Comparison of ENCODE assay signal across 8 mouse cellular contexts in the genomic region with DNA sequence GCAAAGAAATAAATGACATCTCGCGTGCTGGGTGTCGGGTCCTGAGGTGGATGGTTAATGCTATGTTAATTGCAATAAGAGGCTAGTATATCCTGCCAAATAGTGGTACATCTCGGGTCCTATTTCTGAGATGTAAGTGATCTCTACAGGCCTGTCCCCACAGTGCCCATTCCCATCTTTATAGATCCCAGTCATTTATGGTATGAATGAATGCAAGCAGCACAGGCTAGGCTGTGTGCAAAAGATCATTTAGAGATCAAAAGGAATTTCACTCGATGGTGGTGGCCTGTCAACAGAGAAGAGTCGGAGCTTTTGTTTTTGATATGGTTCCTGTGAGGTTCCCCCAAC. TPM values are rescaled to one million over a fixed set of nuclear protein-coding genes. Genes with fewer than 3 reads are reported as not detected.
DNase-seq lines count a peak whose midpoint lies in the region; ATAC-seq and TF ChIP-seq lines count a peak whose summit lies in the region.
"Had no signal": no experiment of that assay in that cellular context is flagged by ENCODE, and none has a peak within 500 bp of the region (broad histone marks: within the 10 kb centered on the region; RNA-seq: fewer than 3 reads in every experiment).

No protein-coding gene starts in this region.

- peak overlapping the region; percentile 79 for H3K4me3 ChIP-seq in lung, embryonic 16.5 days (ENCODE audit: low read length)
- peak overlapping the region; percentile 66 for H3K4me3 ChIP-seq in forebrain, embryonic 11.5 days (ENCODE audit: low read depth, low read length)
- peak overlapping the region; percentile 83 for H3K4me3 ChIP-seq in limb, embryonic 10.5 days
- peak overlapping the region; percentile 75 for H3K4me3 ChIP-seq in olfactory bulb, adult 2 months (ENCODE audit: insufficient read depth, low read depth, low read length)

- H3K9ac ChIP-seq in lung, embryonic 16.5 days (ENCODE audit: low read length): peak overlapping the region; percentile 73
- peak overlapping the region; percentile 76; the same call in 1 of the 2 replicates for H3K9ac ChIP-seq in forebrain, embryonic 11.5 days (ENCODE audit: low read length)

- no peaks in the 10 kb centered on the region; the same call in 1 of the 2 replicates for H3K4me1 ChIP-seq in lung, embryonic 16.5 days (replicated peaks; ENCODE audit: control insufficient read depth, insufficient read depth, low read length)
- H3K4me1 ChIP-seq in forebrain, embryonic 11.5 days (replicated peaks; ENCODE audit: control insufficient read depth, insufficient read depth, low read length): peaks cover 2% of the 10 kb centered on the region; the same call in 1 of the 2 replicates
- H3K4me1 ChIP-seq in limb, embryonic 10.5 days: peaks cover 20% of the 10 kb centered on the region
- H3K4me1 ChIP-seq in olfactory bulb, adult 2 months (ENCODE audit: control insufficient read depth, insufficient read depth, low read length): peaks cover 10% of the 10 kb centered on the region

- no peak for TF ChIP-seq CTCF in olfactory bulb, adult 2 months (IDR thresholded peaks at IDR 0.05; ENCODE audit: insufficient read depth, low read depth, low read length)

- peak overlapping the region; percentile 93 for H3K4me2 ChIP-seq in lung, embryonic 16.5 days (ENCODE audit: low read depth, low read length)
- H3K4me2 ChIP-seq in forebrain, embryonic 11.5 days (ENCODE audit: low read depth, low read length, severe bottlenecking): peak overlapping the region; percentile 92

- no peak overlapping the region for H3K27ac ChIP-seq in lung, embryonic 16.5 days (ENCODE audit: low read length)
- no peak overlapping the region for H3K27ac ChIP-seq in forebrain, embryonic 11.5 days (ENCODE audit: low read depth, low read length)
- no peak overlapping the region for H3K27ac ChIP-seq in limb, embryonic 10.5 days
- no peak overlapping the region for H3K27ac ChIP-seq in olfactory bulb, adult 2 months (ENCODE audit: insufficient read depth, low read depth, low read length)

- intact Hi-C loops in left cerebral cortex, postnatal 14 days (cut with DNase I): no loop called here
- intact Hi-C loops in left cerebral cortex, postnatal 4 days (cut with DNase I): no loop called here

- no peak for DNase-seq in lung, postnatal 36 days
- DNase-seq in forebrain, embryonic 11.5 days (ENCODE audit: low spot score): no peak
- no peak for DNase-seq in limb, embryonic 10.5 days (ENCODE audit: low spot score)
- DNase-seq in left cerebral cortex, postnatal 14 days (ENCODE audit: low spot score in 2 of 2): no peak
- DNase-seq in left cerebral cortex, postnatal 4 days: no peak

- ATAC-seq in lung, embryonic 16.5 days (ENCODE audit: low read depth): no peak
- ATAC-seq in forebrain, embryonic 11.5 days (replicated peaks; ENCODE audit: low FRiP score): no peak

- no peaks in the 10 kb centered on the region for H3K36me3 ChIP-seq in lung, embryonic 16.5 days (ENCODE audit: control insufficient read depth, insufficient read depth, low read length)
- no peaks in the 10 kb centered on the region for H3K36me3 ChIP-seq in forebrain, embryonic 11.5 days (ENCODE audit: control insufficient read depth, insufficient read depth, low read length)
- no peaks in the 10 kb centered on the region for H3K36me3 ChIP-seq in limb, embryonic 10.5 days

- no peaks in the 10 kb centered on the region for H3K9me3 ChIP-seq in lung, embryonic 16.5 days (ENCODE audit: control insufficient read depth, low read length)
- no peaks in the 10 kb centered on the region for H3K9me3 ChIP-seq in forebrain, embryonic 11.5 days (ENCODE audit: control insufficient read depth, low read length)
- H3K9me3 ChIP-seq in limb, embryonic 10.5 days (replicated peaks): no peaks in the 10 kb centered on the region

- no peaks in the 10 kb centered on the region for H3K27me3 ChIP-seq in lung, embryonic 16.5 days (ENCODE audit: control insufficient read depth, insufficient read depth, low read depth, low read length)
- H3K27me3 ChIP-seq in forebrain, embryonic 11.5 days (ENCODE audit: control insufficient read depth, insufficient read depth, low read length): no peaks in the 10 kb centered on the region
- peaks cover 14% of the 10 kb centered on the region for H3K27me3 ChIP-seq in limb, embryonic 10.5 days (ENCODE audit: low read depth, poor library complexity, severe bottlenecking)

- WGBS in lung, embryonic 16.5 days: 13% methylated on average over 6 of the region's 6 CpGs
- WGBS in forebrain, embryonic 11.5 days: 25% methylated on average over 6 of the region's 6 CpGs
- 21% methylated on average over 6 of the region's 6 CpGs for WGBS in limb, embryonic 10.5 days
- 6% methylated on average over 6 of the region's 6 CpGs for WGBS in olfactory bulb, adult 2 months

- TF ChIP-seq POLR2A in olfactory bulb, adult 2 months (IDR thresholded peaks at IDR 0.05; ENCODE audit: insufficient read depth, low read depth, low read length): no peak

RNA-seq across cellular contexts. Expression of gene Zkscan16, which starts 0.8 kb away (rescaled TPM):
- 0.16 and 0.30 TPM in 2 replicates for polyA plus RNA-seq in lung, embryonic 16.5 days (2015; fragmentation: Nextera tagmentation; extraction: Ambion mirVana)
- 1.2 TPM in 2 replicates for polyA plus RNA-seq in forebrain, embryonic 11.5 days (2014; fragmentation: Nextera tagmentation; extraction: Ambion mirVana)
- polyA plus RNA-seq in limb, embryonic 10.5 days (2016; fragmentation: Nextera tagmentation; extraction: Ambion mirVana): 1.0 and 1.1 TPM in 2 replicates
- not detected in 2 replicates for polyA plus RNA-seq in olfactory bulb, adult 2 months (2012; ENCODE audit: insufficient read depth, insufficient read length, low replicate concordance, missing spikeins)
- total RNA-seq in left cerebral cortex, postnatal 14 days (2021): 10 to 100 TPM; 23.2 to 31.1 TPM
- 10 to 100 TPM; 11.9 to 13.0 TPM for total RNA-seq in left cerebral cortex, postnatal 4 days (2021)
- total RNA-seq: hematopoietic stem cell, adult 5-6 weeks had no signal

RNA-seq across cellular contexts. Expression of gene Ecpas, which starts 31.6 kb away (rescaled TPM):
- polyA plus RNA-seq in lung, embryonic 16.5 days (2015; fragmentation: Nextera tagmentation; extraction: Ambion mirVana): 24.9 and 26.1 TPM in 2 replicates
- 39.3 and 43.2 TPM in 2 replicates for polyA plus RNA-seq in forebrain, embryonic 11.5 days (2014; fragmentation: Nextera tagmentation; extraction: Ambion mirVana)
- 36.6 and 38.8 TPM in 2 replicates for polyA plus RNA-seq in limb, embryonic 10.5 days (2016; fragmentation: Nextera tagmentation; extraction: Ambion mirVana)
- 266 TPM in 1 of 2 replicates, not detected in the other for polyA plus RNA-seq in olfactory bulb, adult 2 months (2012; ENCODE audit: insufficient read depth, insufficient read length, low replicate concordance, missing spikeins)
- total RNA-seq in left cerebral cortex, postnatal 14 days (2021): 100 to 1,000 TPM; 134 to 145 TPM
- total RNA-seq in left cerebral cortex, postnatal 4 days (2021): 100 to 1,000 TPM; 143 to 147 TPM

RNA-seq across cellular contexts. Expression of gene Ptgr1, which starts 42.7 kb away (rescaled TPM):
- 43.5 and 46.9 TPM in 2 replicates for polyA plus RNA-seq in lung, embryonic 16.5 days (2015; fragmentation: Nextera tagmentation; extraction: Ambion mirVana)
- 16.6 and 16.8 TPM in 2 replicates for polyA plus RNA-seq in forebrain, embryonic 11.5 days (2014; fragmentation: Nextera tagmentation; extraction: Ambion mirVana)
- polyA plus RNA-seq in limb, embryonic 10.5 days (2016; fragmentation: Nextera tagmentation; extraction: Ambion mirVana): 12.0 and 15.7 TPM in 2 replicates
- polyA plus RNA-seq in olfactory bulb, adult 2 months (2012; ENCODE audit: insufficient read depth, insufficient read length, low replicate concordance, missing spikeins): not detected in 2 replicates
- total RNA-seq in left cerebral cortex, postnatal 14 days (2021): 1 to 10 TPM; 1.6 to 2.4 TPM
- 1 to 10 TPM; 5.4 to 6.2 TPM for total RNA-seq in left cerebral cortex, postnatal 4 days (2021)

RNA-seq across cellular contexts. Expression of gene Dnajc25, which starts 50.7 kb away (rescaled TPM):
- 7.5 and 14.4 TPM in 2 replicates for polyA plus RNA-seq in lung, embryonic 16.5 days (2015; fragmentation: Nextera tagmentation; extraction: Ambion mirVana)
- polyA plus RNA-seq in forebrain, embryonic 11.5 days (2014; fragmentation: Nextera tagmentation; extraction: Ambion mirVana): 6.6 and 7.7 TPM in 2 replicates
- 5.5 and 8.3 TPM in 2 replicates for polyA plus RNA-seq in limb, embryonic 10.5 days (2016; fragmentation: Nextera tagmentation; extraction: Ambion mirVana)
- polyA plus RNA-seq in olfactory bulb, adult 2 months (2012; ENCODE audit: insufficient read depth, insufficient read length, low replicate concordance, missing spikeins): not detected in 2 replicates
- 1 to 10 TPM; 6.5 to 7.7 TPM for total RNA-seq in left cerebral cortex, postnatal 14 days (2021)
- total RNA-seq in left cerebral cortex, postnatal 4 days (2021): 1 to 10 TPM; 8.4 to 8.8 TPM

RNA-seq across cellular contexts. Expression of gene Gm20503, which starts 58.8 kb away (rescaled TPM):
- polyA plus RNA-seq in lung, embryonic 16.5 days (2015; fragmentation: Nextera tagmentation; extraction: Ambion mirVana): 7.6 and 9.3 TPM in 2 replicates
- polyA plus RNA-seq in forebrain, embryonic 11.5 days (2014; fragmentation: Nextera tagmentation; extraction: Ambion mirVana): 6.5 and 7.0 TPM in 2 replicates
- 9.3 and 9.8 TPM in 2 replicates for polyA plus RNA-seq in limb, embryonic 10.5 days (2016; fragmentation: Nextera tagmentation; extraction: Ambion mirVana)
- not detected in 2 replicates for polyA plus RNA-seq in olfactory bulb, adult 2 months (2012; ENCODE audit: insufficient read depth, insufficient read length, low replicate concordance, missing spikeins)
- 1 to 10 TPM in 1 of 2 experiments, under 1 TPM in 1; 0.70 to 3.1 TPM for total RNA-seq in left cerebral cortex, postnatal 14 days (2021)
- total RNA-seq in left cerebral cortex, postnatal 4 days (2021): 1 to 10 TPM in 1 of 2 experiments, not detected in 1; 2.3 TPM
- total RNA-seq: hematopoietic stem cell, adult 5-6 weeks had no signal

Comparison
In these comparisons a context has a peak if more than half of its experiments do, and no peak if none do; other contexts are left out.
1. RNA of gene Ptgr1, which starts 42.7 kb away (polyA plus RNA-seq): 43.5 to 46.9 TPM in lung, embryonic 16.5 days, 16.6 to 16.8 TPM in forebrain, embryonic 11.5 days and 12.0 to 15.7 TPM in limb, embryonic 10.5 days; not detected in olfactory bulb, adult 2 months; every median in the first group is over 10 times any median in the second.
2. Peak in every context shown above with its lines, with median percentiles within 50 percentile points of each other: H3K4me3 ChIP-seq.